Mouse (Mus musculus): ENCODE measurements around the gene Wdr59. TPM values are rescaled to one million over a fixed set of nuclear protein-coding genes. Genes with fewer than 3 reads are reported as not detected.
A peak's percentile ranks its signal among the peaks of the same experiment; 100 is the strongest.

Gene Wdr59
- polyA plus RNA-seq, 1 experiment from 2014 or later, result 2.2 TPM

GRCm38 (mm10) chr8:111561824-111562223, 39.9 kb upstream of the Wdr59 start:
- no peak overlapping the region for H3K9ac ChIP-seq (ENCODE audit: low read length)
- no peak overlapping the region for H3K4me2 ChIP-seq (replicated peaks; ENCODE audit: low read depth)
- no peak for TF ChIP-seq EP300 (optimal IDR thresholded peaks at IDR 0.05)
- TF ChIP-seq CTCF (IDR thresholded peaks at IDR 0.05; ENCODE audit: low read depth), result no peak
- H3K36me3 ChIP-seq (ENCODE audit: control insufficient read depth, insufficient read depth, low read length), result no peaks in the 10 kb centered on the region
- no peak for ATAC-seq (ENCODE audit: low FRiP score, low TSS enrichment)
- H3K9me3 ChIP-seq (ENCODE audit: control insufficient read depth, low read length), result no peaks in the 10 kb centered on the region
- H3K4me1 ChIP-seq (replicated peaks; ENCODE audit: control insufficient read depth, insufficient read depth), result no peaks in the 10 kb centered on the region
- no peak for DNase-seq (ENCODE audit: low spot score)
- no peak overlapping the region for H3K4me3 ChIP-seq (ENCODE audit: low read depth, low read length)
- H3K27me3 ChIP-seq (ENCODE audit: control insufficient read depth, insufficient read depth, low read length), result no peaks in the 10 kb centered on the region
- peak overlapping the region; percentile 50 for H3K27ac ChIP-seq (replicated peaks)
- WGBS, result 65% methylated on average over 4 of the region's 4 CpGs

GRCm38 (mm10) chr8:111551511-111552130, 29.7 kb upstream of the Wdr59 start:
- 74% methylated on average over 8 of the region's 8 CpGs for WGBS
- DNase-seq (ENCODE audit: low spot score) (no peak), ATAC-seq (ENCODE audit: low FRiP score, low TSS enrichment) (no peak)
- H3K9me3 ChIP-seq (ENCODE audit: control insufficient read depth, low read length), result no peaks in the 10 kb centered on the region
- H3K9ac ChIP-seq (ENCODE audit: low read length), result no peak overlapping the region
- no peak overlapping the region for H3K4me2 ChIP-seq (replicated peaks; ENCODE audit: low read depth)
- no peaks in the 10 kb centered on the region for H3K27me3 ChIP-seq (ENCODE audit: control insufficient read depth, insufficient read depth, low read length)
- peaks cover 3% of the 10 kb centered on the region; the same call in 1 of the 2 replicates for H3K4me1 ChIP-seq (replicated peaks; ENCODE audit: control insufficient read depth, insufficient read depth)
- no peak for TF ChIP-seq CTCF (IDR thresholded peaks at IDR 0.05; ENCODE audit: low read depth)
- TF ChIP-seq EP300 (optimal IDR thresholded peaks at IDR 0.05), result no peak
- H3K4me3 ChIP-seq (ENCODE audit: low read depth, low read length), result no peak overlapping the region
- no peak overlapping the region for H3K27ac ChIP-seq (replicated peaks)
- 0 out of 2 replicates have a peak, but pooled peaks cover 4% of the 10 kb centered on the region for H3K36me3 ChIP-seq (ENCODE audit: control insufficient read depth, insufficient read depth, low read length)

GRCm38 (mm10) chr8:111550002-111550870, 28.3 kb upstream of the Wdr59 start:
- H3K9ac ChIP-seq (ENCODE audit: low read length), result no peak overlapping the region
- no peaks in the 10 kb centered on the region for H3K27me3 ChIP-seq (ENCODE audit: control insufficient read depth, insufficient read depth, low read length)
- H3K4me3 ChIP-seq (ENCODE audit: low read depth, low read length), result no peak overlapping the region
- no peak for ATAC-seq (ENCODE audit: low FRiP score, low TSS enrichment)
- peaks cover 1% of the 10 kb centered on the region; the same call in 1 of the 2 replicates for H3K4me1 ChIP-seq (replicated peaks; ENCODE audit: control insufficient read depth, insufficient read depth)
- H3K9me3 ChIP-seq (ENCODE audit: control insufficient read depth, low read length), result no peaks in the 10 kb centered on the region
- peak overlapping the region; percentile 30; the same call in 1 of the 2 replicates for H3K27ac ChIP-seq (replicated peaks)
- H3K36me3 ChIP-seq (ENCODE audit: control insufficient read depth, insufficient read depth, low read length), result 0 out of 2 replicates have a peak, but pooled peaks cover 4% of the 10 kb centered on the region
- no peak for DNase-seq (ENCODE audit: low spot score)
- TF ChIP-seq CTCF (IDR thresholded peaks at IDR 0.05; ENCODE audit: low read depth) (no peak), EP300 (optimal IDR thresholded peaks at IDR 0.05) (no peak)
- H3K4me2 ChIP-seq (replicated peaks; ENCODE audit: low read depth), result no peak overlapping the region
- WGBS, result 66% methylated on average over 9 of the region's 9 CpGs

GRCm38 (mm10) chr8:111548201-111548600, 26.3 kb upstream of the Wdr59 start:
- ATAC-seq (ENCODE audit: low FRiP score, low TSS enrichment), result no peak
- DNase-seq (ENCODE audit: low spot score), result no peak
- no peaks in the 10 kb centered on the region for H3K9me3 ChIP-seq (ENCODE audit: control insufficient read depth, low read length)
- H3K36me3 ChIP-seq (ENCODE audit: control insufficient read depth, insufficient read depth, low read length), result 0 out of 2 replicates have a peak, but pooled peaks cover 4% of the 10 kb centered on the region
- H3K27ac ChIP-seq (replicated peaks), result no peak overlapping the region
- H3K27me3 ChIP-seq (ENCODE audit: control insufficient read depth, insufficient read depth, low read length), result no peaks in the 10 kb centered on the region
- TF ChIP-seq CTCF (IDR thresholded peaks at IDR 0.05; ENCODE audit: low read depth), result no peak
- TF ChIP-seq EP300 (optimal IDR thresholded peaks at IDR 0.05), result no peak
- H3K4me3 ChIP-seq (ENCODE audit: low read depth, low read length), result no peak overlapping the region
- no peak overlapping the region for H3K4me2 ChIP-seq (replicated peaks; ENCODE audit: low read depth)
- H3K4me1 ChIP-seq (replicated peaks; ENCODE audit: control insufficient read depth, insufficient read depth), result no peaks in the 10 kb centered on the region
- WGBS, result 58% methylated on average over 6 of the region's 6 CpGs
- no peak overlapping the region for H3K9ac ChIP-seq (ENCODE audit: low read length)

GRCm38 (mm10) chr8:111547144-111547543, 25.3 kb upstream of the Wdr59 start:
- Histone ChIP-seq H3K27me3 (ENCODE audit: control insufficient read depth, insufficient read depth, low read length) (no peaks in the 10 kb centered on the region), H3K9me3 (ENCODE audit: control insufficient read depth, low read length) (no peaks in the 10 kb centered on the region), H3K4me1 (replicated peaks; ENCODE audit: control insufficient read depth, insufficient read depth) (no peaks in the 10 kb centered on the region), H3K4me2 (replicated peaks; ENCODE audit: low read depth) (no peak overlapping the region), H3K27ac (replicated peaks) (no peak overlapping the region), H3K9ac (ENCODE audit: low read length) (no peak overlapping the region), H3K36me3 (ENCODE audit: control insufficient read depth, insufficient read depth, low read length) (0 out of 2 replicates have a peak, but pooled peaks cover 4% of the 10 kb centered on the region), H3K4me3 (ENCODE audit: low read depth, low read length) (no peak overlapping the region)
- 93% methylated on average over 3 of the region's 3 CpGs for WGBS
- no peak for DNase-seq (ENCODE audit: low spot score)
- TF ChIP-seq EP300 (optimal IDR thresholded peaks at IDR 0.05), result no peak
- no peak for TF ChIP-seq CTCF (IDR thresholded peaks at IDR 0.05; ENCODE audit: low read depth)
- no peak for ATAC-seq (ENCODE audit: low FRiP score, low TSS enrichment)

Data from stomach, postnatal 0 days (tissue).